Mouse (Mus musculus) spleen, embryonic (tissue): ENCODE measurements around the gene Ppfia4.

ENCODE experiments used
- CTCF ChIA-PET: fragments of 350-600 bp; sonication (Branson Sonifier 250); formaldehyde crosslinking; loops from one replicate; lab custom pipeline; 2022; lab: Charles Lee

Ppfia4 gene

DNA sequence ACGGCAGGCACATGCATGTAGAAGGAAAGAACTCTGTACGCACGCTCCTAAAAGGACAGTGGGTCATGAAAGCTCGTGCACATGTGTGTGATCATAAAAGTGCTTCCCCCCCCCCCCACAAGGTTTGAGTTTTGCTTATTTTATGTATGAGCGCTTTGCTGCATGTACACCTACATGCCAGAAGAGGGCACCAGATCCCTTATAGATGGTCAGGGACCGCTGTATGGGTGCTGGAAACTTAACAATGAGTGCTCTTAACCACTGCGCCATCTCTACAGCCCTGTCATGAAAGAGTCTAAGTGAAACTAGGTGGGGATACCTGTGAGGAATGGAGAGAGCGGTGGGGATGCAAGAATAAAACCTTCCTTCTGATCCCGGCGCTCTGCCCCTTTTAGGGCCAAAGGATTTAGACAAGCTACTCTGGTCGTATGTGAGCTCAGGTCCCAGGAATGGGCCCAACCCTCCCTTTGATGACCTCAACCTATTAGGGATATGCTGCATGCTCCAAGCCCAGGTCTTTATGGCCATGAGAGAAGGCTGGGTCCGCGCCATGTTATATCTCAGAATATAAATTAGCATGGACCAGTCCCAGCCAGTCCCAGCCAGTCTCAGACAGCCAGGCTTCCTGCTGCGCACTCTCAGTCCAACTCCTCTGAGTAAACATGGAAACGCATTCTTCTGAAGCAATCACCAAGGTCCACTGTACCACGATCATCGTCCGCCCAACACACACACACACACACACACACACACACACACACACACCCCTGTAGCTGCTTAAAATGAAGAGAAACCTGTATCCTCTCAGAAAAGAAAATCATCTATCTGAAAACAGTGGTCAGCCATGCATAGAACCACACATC, 7.3 kb upstream of the Ppfia4 start:
- CTCF ChIA-PET: interaction anchor here (0.6 kb wide), 1 partner anchor 163 kb away, joined by 4 read pairs; no protein-coding TSS in a partner anchor

DNA sequence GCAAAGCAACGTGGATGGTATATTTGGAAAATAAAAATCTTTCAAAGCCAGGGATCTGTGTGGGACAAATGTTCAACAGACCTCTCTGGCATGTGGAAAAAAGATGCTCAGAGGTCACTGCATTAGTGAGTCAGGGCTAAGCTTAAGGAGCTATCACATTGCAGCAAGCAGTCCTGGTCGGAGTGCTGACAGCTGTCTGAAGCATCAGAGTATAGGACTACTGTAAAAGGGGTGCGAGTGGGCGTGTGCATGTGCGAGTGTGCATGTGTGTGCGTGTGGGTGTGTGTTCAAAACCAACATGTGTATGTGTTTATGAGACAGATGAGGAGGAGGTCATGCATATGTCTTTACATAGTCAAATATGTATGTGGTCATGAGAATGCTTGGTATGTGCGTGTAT, 6.4 kb upstream of the Ppfia4 start:
- CTCF ChIA-PET: no interaction called here

DNA sequence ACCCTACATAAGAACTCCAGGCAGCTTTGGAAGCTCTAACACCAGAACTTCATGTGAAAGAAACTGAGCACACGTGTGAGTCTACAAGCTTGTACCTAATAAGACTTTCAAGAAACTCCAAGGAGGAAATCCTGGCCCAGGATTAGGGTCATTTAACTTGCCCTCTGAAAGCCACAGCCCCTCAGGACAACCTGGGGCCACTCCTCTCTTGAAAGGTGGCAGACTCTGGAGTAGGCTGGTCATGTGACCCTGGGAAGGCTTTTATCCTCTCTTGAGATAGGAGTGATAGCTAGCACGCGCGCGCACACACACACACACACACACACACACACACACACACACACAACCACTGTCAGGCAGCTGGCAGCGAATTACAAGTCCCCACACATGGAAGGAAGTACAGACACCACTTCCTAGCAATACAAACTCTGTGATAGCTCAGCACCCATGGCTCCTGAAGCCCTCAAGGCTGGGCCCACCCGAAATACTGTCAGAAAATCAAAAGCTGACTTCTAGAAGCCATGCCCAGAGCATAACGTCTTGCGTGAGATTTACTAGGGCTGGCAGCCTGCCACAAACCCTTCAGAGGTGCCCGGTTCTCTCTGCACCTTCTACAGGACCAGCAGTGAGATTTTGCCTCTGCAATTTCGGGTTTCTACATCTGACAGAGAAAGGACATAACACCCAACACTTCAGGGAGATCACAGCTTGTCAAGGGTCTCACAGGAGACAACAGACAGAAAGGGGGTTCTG, 4.4 kb upstream of the Ppfia4 start:
- CTCF ChIA-PET: no interaction called here

DNA sequence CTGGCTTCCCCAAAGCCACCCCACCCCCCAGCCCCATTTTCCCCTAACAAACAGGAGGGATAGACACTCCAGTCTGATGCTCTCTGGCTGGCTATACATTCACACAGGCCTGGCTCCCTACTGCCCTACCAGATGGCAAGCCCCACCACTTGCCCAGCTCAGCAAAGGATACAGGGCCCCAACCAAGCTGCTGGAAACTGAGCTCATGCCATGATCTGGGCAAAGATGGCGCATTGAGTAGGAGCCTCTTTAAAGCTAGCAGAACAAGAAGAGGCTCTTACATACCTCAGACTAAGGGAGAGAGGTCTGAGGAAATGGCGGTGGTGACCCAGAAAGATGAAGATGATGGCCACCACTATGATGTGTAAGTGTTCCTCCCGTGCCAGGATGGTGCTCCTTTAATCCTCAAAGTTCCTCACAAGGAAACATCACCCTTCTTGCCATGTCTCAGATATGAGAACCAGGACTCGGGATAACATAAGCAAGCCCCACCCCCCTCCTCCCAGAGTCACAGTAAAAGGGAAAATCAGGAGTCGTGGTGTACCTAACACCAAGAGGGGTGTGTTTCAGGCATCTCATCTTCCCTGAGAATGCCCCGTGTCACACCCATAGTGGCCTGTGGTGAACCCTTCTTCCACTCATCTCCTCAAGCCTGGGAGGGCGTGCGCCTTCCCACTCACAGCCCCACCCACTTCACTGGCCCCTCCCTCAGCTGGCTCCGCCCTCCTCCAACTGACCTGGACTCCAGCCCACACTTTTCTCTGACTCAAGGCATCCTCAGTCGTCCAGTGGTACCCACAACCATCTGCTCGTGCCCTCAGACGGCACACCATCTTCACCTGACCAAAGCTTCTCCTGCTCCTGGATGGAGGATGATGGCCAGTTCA, 3.4 kb upstream of the Ppfia4 start:
- CTCF ChIA-PET: no interaction called here

DNA sequence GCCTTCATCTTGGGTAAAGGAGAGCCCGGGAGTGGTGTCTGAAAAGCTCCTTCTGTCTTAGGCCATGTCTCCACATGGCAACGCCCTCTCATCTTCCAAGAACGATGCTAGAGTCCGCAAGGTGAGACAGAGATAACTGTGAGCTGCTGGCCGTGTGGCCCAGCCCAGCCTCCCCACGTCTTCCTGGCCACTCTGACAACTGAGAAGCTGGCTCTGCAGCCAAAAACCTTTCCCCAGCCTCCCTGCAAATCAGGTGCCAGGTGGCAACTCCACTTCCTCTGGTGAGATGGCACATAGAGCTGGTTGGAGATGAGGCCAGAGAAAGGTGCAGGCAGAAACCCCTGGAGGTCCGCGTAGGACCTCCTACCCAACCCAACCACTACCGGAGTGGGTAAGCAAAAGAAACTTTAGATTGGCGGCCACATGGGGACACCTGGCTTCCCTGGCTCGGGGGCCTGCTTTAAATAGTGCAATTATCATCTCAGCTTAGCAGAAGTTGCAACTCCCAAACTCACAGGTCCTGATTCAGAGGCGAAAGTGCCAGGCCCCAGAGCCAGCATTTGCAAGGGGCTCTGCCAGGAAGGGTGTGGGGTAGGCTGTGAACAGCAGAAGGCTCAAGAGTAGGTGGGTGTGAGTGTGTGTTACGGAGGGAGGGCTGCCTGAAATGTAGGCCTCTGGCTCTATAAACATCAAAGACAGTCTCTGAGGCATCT, 2.6 kb upstream of the Ppfia4 start:
- CTCF ChIA-PET: no interaction called here

DNA sequence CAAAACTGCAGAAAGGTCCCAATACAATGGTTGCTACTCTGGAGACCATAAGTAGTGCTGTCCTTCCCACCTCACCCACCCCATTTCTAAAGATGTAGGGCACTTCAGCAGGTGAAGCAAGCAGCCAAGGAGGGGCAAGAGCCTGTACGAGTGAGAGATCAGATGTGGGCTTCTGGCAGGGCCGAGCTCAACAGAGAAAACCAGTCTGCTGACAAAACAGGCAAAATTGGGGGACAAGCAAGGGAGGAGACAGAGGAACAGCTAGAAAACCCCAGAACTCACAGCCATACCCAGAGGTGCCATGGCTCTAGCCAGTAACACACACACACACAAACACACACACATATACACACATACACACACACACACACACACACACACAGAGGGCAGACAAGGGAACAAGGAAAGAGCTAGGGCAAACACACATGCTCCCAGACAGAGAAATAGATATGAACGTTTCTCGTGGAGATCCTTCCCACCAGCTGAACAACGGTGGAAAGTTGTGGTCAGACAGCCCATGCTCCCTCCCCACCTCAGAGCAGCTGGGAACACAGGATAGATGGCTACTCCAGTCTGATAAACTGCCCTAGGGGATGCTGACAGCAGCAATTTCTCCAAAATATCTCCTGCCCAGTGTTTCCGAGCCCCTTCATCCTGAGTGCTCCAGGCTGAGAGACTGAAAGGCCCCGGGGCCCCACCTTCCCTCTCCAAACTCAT, 1.5 kb upstream of the Ppfia4 start:
- CTCF ChIA-PET: no interaction called here

DNA sequence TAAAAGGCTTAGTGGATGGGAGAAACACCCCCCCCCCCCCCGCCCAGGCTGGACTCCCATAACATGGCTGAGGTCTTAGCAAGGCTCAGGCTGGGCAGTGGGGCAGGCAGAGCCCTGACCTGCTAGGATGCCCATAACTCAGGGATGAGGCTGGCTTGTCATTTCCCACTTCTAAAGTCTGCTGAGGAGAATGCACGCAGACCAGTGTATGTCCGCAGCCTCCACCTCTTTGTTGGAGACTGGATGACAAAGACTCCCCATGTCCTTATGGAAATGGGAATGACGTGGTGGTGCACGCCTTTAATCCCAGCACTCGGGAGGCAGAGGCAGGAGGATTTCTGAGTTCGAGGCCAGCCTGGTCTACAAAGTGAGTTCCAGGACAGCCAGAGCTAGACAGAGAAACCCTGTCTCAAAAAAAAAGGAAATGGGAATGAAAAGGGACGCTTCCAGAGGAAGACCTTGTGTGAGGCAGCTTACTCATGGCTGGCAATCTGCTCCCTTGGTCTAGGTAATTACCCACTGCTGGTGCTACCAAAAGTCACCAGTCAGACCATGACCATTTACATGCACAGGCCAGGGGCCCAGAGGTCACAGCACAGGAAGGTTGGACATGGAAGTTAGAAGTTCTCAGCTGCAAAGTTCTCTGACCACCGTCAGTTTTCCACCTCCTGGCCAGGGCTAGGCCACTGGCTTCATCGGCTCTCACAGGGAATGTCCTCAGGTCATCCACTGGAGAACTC, 813 bp upstream of the Ppfia4 start:
- CTCF ChIA-PET: interaction anchor here (0.5 kb wide), 1 partner anchor 59 kb away, joined by 8 read pairs; no protein-coding TSS in a partner anchor

DNA sequence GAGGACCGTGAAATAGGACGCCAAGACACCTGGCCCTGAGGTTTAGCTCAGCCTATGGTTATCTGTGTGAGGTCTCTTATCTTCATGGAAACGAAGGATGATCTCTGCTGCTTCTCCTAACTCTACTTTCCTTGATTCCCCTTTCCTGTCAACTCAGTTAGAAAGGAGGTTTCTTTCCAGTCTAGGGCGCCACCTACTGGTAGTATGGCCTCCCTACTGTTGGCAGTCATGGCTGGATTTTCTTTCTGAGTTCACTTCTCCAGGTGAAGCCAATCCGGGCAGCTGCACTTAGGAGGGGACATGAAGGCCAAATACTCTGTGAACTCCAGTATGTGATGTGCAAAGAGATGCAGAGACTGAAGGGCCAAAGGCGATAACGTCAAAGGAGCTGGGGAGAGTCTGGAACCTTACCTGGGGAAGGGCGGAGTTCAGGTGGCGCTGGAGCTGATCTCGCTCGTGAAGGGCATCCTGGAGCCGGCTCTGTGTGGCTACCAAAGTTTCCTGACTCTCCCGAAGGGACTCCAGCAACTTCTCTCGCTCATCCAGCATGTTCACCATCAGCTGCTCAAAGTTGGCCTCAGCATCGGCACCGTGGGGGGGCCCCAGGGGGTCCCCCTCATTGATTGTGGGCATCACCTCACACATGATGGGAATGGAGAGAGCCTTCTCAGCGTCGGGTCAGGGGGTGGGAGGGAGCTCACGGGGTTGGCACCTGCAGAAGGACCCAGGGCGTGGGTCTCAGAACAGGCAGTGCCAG, 671 bp downstream of the Ppfia4 start:
- CTCF ChIA-PET: interaction anchor here (1.1 kb wide), 1 partner anchor 9 kb away, joined by 3 read pairs; no protein-coding TSS in a partner anchor

DNA sequence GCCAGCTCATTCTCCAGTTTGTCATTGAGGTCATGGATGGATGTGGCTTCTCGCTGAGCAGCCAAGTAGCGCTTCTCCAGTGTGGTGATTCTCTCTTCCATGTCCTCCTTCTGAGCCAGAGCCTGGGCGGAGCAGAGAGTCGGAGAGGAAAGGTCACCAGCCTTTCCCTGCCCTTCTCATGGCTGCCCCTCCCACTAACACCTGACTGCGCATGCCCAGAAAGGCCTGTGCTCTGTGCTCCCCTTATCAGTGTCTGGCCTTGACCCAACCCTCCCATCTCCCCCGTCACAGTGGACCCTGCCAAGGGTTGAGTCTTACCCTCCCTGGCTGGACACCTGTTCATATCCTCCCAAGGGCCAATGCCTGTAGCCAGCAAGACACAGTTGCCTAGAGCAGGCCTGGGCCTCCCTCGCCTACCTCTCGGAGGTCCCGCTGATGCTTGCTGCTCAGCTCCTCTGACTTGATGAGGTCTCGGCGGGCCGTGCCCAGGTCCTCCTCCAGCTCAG, 5.8 kb downstream of the Ppfia4 start:
- CTCF ChIA-PET: no interaction called here

DNA sequence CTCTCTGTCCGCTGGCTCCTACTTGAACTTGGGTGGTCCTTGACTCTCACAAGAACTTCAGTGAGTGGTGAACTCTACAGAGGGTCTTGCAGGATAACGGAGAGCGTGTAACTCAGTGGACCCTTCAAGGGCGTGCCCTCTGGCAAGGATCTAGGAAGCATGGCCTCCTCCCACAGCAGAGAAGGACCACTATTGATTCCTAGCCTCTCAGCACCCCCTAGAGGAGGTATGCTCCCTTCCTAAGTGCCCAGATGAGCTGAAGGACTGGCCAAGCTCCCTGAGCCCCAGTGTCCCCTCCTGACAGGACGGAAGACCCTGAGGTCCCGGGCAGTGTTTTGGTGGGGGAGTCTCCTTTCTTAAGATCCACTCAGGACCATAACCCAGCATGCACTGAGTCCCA, 10.1 kb downstream of the Ppfia4 start:
- CTCF ChIA-PET: no interaction called here

DNA sequence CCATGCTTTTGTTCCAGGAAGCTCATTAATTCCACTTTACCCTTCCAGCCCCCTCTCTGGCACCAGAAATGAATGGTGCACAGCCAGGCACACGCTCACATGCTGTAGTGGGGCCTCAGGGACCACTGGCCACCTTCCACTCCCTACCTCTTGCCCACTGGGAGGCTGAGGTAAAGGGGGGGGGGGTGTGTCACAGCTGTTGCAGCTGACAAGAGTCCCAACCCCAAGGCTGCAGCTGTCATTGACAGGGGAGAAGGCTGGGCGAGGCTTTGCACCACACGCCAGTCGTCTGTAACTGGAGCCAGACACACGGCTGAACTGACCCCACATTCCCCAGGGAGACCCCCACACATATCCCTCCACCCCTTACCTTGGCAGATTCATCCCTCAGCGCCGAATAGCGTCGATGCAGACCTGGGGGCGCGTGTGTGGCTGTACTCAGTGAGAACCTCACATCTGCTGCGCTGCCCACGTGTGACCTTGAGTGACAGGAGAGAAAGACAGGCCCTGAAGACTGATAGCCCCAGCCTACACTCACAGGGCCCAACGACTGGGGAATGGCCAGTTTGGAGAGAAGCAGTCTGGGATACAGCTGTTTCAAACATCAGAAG, 11.9 kb downstream of the Ppfia4 start:
- CTCF ChIA-PET: no interaction called here

DNA sequence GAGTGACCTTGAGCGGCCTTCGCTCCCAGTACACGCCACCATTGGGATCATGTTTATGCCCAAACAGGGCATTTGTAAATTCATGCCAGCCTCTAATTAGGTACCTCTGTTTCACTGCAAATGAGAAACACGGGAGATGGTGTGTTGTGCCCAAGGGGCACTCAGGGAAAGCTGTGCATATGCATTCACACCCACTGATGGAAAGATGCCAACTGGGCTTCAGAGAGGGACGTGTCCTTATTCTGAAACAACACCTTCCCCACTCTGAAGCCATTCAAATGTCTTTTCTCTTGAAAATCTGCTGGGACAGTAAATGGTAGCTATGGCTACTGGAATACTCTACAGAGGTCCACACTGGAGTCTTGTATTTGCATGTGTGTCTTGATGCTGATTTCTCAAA, 14.5 kb downstream of the Ppfia4 start:
- CTCF ChIA-PET: interaction anchor here (0.6 kb wide), 1 partner anchor 50 kb away, joined by 11 read pairs; no protein-coding TSS in a partner anchor

DNA sequence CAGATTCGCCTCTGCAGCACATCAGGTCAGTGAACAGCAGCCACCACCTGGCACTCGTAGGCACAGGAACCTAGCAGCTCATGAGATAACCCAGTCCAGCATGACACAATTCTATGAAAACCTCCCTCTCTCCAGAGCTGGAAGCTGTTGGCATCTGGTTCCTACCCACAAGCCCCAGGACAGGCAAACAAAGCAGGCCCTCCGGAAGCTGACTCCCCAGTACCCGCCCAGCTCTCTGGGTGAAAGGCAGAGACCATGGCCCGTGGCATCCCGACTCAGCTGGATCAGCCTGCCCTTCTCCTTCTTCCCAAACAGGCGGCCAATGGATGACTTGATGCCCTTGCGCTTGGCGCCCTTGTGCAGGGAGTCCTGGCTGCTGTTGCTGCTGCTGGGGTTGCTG, 16.4 kb downstream of the Ppfia4 start:
- CTCF ChIA-PET: interaction anchor here (0.8 kb wide), 1 partner anchor 17 kb away, joined by 5 read pairs; no protein-coding TSS in a partner anchor

DNA sequence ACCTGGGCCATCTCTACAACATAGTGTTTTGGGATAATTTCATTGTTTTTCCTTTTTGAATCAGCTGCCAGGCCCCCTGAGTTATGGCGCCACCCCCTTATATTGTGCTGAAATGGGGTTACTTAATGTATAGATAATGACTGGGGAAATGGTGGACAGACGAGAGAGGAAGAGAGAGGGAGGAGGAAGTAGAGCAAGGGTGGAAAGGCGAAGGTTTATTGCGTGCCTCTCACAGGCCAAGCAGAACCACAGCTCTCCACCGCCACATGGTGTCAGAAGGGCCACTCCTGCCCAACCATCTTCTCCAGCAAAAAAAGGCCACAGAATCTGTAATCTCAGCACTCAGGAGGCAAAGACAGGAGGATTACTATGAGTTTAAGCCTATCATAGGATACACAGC, 17.5 kb downstream of the Ppfia4 start:
- CTCF ChIA-PET: no interaction called here

DNA sequence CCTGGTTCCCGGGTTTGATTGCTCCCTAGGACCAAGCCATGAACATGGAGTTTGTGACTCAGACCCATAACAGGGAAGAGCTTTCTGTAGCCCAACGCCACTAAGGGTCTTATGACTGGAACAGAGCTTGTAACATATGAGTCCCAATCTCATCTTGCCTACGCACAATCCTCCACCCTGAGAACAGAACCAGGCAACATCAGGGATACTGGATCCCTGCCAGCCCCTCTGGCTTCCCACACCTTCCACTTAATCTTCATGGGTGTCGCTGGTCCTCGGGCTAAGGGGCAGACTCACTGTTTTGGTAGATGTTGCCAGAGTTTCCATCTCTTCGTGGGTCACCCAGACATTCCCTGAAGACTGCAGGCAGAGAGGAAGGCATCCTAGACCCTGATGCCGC, 21.0 kb downstream of the Ppfia4 start:
- CTCF ChIA-PET: no interaction called here

DNA sequence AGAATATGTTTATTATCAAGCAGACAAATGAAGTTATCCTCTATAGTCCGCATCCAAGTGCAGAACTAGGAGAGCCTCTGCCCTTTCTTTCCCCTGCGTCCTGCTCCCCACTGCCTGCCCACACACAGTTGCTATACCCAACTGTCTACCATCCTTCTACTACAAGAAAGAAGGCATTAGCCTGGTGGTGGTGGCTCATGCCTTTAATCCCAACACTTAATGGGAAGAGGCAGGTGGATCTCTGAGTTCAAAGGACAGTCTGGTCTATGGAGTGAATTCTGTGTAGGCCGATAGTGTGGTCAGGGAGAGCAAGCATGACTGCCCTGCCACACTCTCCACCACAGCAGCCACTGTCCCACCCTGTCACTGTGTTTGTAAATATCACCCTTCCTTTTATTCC, 22.0 kb downstream of the Ppfia4 start:
- CTCF ChIA-PET: no interaction called here

DNA sequence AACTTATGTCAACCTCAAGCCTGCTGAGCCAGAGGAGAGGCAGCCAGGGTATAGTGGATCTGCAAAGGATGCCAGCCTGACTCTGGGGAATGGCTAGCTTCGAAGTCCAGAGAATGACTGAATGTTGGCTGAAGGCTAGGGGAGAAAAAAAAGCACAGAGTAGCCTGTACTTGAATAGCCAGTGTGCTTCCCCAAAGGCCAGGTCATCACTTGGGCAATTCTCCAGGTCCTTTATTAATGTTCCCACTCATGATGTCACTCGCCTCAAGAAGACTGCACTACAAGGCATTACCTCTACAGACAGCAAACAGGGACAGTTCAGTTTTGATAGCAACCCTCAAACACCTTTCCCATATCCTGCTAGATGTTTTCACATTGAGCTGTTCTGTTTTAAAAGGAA, 22.4 kb downstream of the Ppfia4 start:
- CTCF ChIA-PET: no interaction called here

DNA sequence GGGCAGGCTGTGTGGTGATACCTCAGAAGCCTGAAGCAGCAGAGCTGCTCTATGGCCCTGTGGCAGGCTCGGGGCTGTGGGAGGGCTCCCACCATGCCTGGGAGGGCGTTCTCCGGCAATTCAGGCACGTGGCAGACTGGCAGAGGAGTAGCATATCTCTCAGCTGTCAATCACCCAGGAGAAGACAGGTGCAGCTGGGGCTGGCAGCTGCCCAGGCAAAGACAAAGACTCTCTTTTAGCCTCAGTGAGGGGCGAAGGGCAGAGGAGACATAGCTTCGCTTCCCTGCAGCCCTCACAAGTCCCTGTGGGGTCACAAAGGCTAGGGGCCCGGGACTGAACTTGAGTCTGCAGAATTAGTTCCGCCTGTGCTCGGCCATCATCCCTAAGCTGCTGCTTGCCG, 25.3 kb downstream of the Ppfia4 start:
- CTCF ChIA-PET: no interaction called here
